Mouse (Mus musculus) MEL (cell line): Measurements from ENCODE around the gene Zfp719. TPM values are rescaled to one million over a fixed set of nuclear protein-coding genes. Genes with fewer than 3 reads are reported as not detected.

Source experiments
- DNase-seq: peaks from one replicate; pipeline ENCODE4 v3.0.0; 2011; ENCODE audit warnings: low read depth, low spot score
- H3K27ac ChIP-seq: 2 replicates; pipeline ENCODE4 v1.5.1; 2012; ENCODE audit warnings: low read depth, mild to moderate bottlenecking, control low read depth, low read length, moderate library complexity; ENCODE audit not compliant: control insufficient read depth
- H3K27me3 ChIP-seq, 2 experiments: fragments of 150-350 bp in 1 of 2; sonication (generic) in 1 of 2; 2 replicates each; pipeline ENCODE4 v1.6.1; 2012; ENCODE audit warnings: low read length in 2 of 2, mild to moderate bottlenecking in 2 of 2, improper control_type of control experiment in 1 of 2, moderate library complexity in 1 of 2; ENCODE audit not compliant: insufficient read depth in 2 of 2, control insufficient read depth in 1 of 2
- H3K36me3 ChIP-seq, 2 experiments: 2 replicates each; pipeline ENCODE4 v1.6.1; 2012 to 2014; ENCODE audit warnings: low read length in 2 of 2, improper control_type of control experiment in 1 of 2, inconsistent platforms in 1 of 2, mild to moderate bottlenecking in 1 of 2; ENCODE audit not compliant: insufficient read depth in 2 of 2, control insufficient read depth in 1 of 2
- H3K4me1 ChIP-seq, 2 experiments: fragments of 150-350 bp in 1 of 2; sonication (generic) in 1 of 2; 2 replicates each; pipeline ENCODE4 v1.6.1; 2012; ENCODE audit warnings: low read length in 2 of 2, improper control_type of control experiment in 1 of 2, mild to moderate bottlenecking in 1 of 2; ENCODE audit not compliant: insufficient read depth in 2 of 2, control insufficient read depth in 1 of 2
- H3K4me3 ChIP-seq, 2 experiments: fragments of 150-350 bp in 1 of 2; sonication (generic) in 1 of 2; 2 replicates each; pipeline ENCODE4 v1.5.1; 2012; ENCODE audit warnings: low read depth in 2 of 2, low read length in 2 of 2, mild to moderate bottlenecking in 2 of 2, moderate library complexity in 2 of 2, control low read depth in 1 of 2, improper control_type of control experiment in 1 of 2; ENCODE audit not compliant: control insufficient read depth in 1 of 2, insufficient read depth in 1 of 2
- H3K79me2 ChIP-seq: 2 replicates; pipeline ENCODE4 v1.6.1; 2012; ENCODE audit warnings: mild to moderate bottlenecking, low read length, moderate library complexity; ENCODE audit not compliant: control insufficient read depth, poor library complexity, insufficient read depth
- H3K9ac ChIP-seq: 2 replicates; pipeline ENCODE4 v1.6.1; 2012; ENCODE audit warnings: low read depth, mild to moderate bottlenecking, control low read depth, low read length, moderate library complexity; ENCODE audit not compliant: control insufficient read depth, poor library complexity, severe bottlenecking
- H3K9me3 ChIP-seq: fragments of 150-350 bp; sonication (generic); replicated peaks from 2 replicates; pipeline ENCODE4 v1.6.1; 2012; ENCODE audit warnings: mild to moderate bottlenecking, low read length, improper control_type of control experiment, moderate library complexity; ENCODE audit not compliant: insufficient read depth
- BHLHE40 ChIP-seq: IDR thresholded peaks from 2 replicates; pipeline ENCODE4 v1.6.1; 2012; ENCODE audit warnings: low read depth, mild to moderate bottlenecking, inconsistent platforms, low read length, improper control_type of control experiment, borderline replicate concordance
- CHD1 ChIP-seq: IDR thresholded peaks from 2 replicates; pipeline ENCODE4 v1.6.1; 2012; ENCODE audit warnings: low read depth, mild to moderate bottlenecking, inconsistent platforms, low read length, improper control_type of control experiment
- CHD2 ChIP-seq: IDR thresholded peaks from 2 replicates; pipeline ENCODE4 v1.6.1; 2011; ENCODE audit warnings: low read length, improper control_type of control experiment
- CTCF ChIP-seq, 3 experiments: IDR thresholded peaks in 2 of 3; conservative IDR thresholded peaks in 1 of 3; 2 replicates each; pipeline ENCODE4 v1.5.1; 2011 to 2012; ENCODE audit warnings: low read length in 3 of 3, low read depth in 2 of 3, mild to moderate bottlenecking in 2 of 3, improper control_type of control experiment in 1 of 3, inconsistent platforms in 1 of 3, mixed read lengths in 1 of 3, moderate library complexity in 1 of 3; ENCODE audit not compliant: control insufficient read depth in 1 of 3, insufficient read depth in 1 of 3, poor library complexity in 1 of 3, severe bottlenecking in 1 of 3
- ELF1 ChIP-seq: IDR thresholded peaks from 2 replicates; pipeline ENCODE4 v1.6.1; 2014; ENCODE audit warnings: low read depth, mild to moderate bottlenecking, inconsistent platforms, low read length, improper control_type of control experiment, moderate library complexity
- EP300 ChIP-seq, 2 experiments: IDR thresholded peaks; 2 replicates each; pipeline ENCODE4 v1.6.1; 2011; ENCODE audit warnings: improper control_type of control experiment in 2 of 2, low read length in 2 of 2, low read depth in 1 of 2, mild to moderate bottlenecking in 1 of 2
- ETS1 ChIP-seq: IDR thresholded peaks from 2 replicates; pipeline ENCODE4 v1.6.1; 2012; ENCODE audit warnings: low read depth, mild to moderate bottlenecking, inconsistent platforms, low read length, improper control_type of control experiment, moderate library complexity
- GABPA ChIP-seq: IDR thresholded peaks from 2 replicates; pipeline ENCODE4 v1.6.1; 2012; ENCODE audit warnings: low read depth, mild to moderate bottlenecking, inconsistent platforms, low read length, improper control_type of control experiment, moderate library complexity
- GATA1 ChIP-seq: IDR thresholded peaks from 2 replicates; pipeline ENCODE4 v1.6.1; 2011; ENCODE audit warnings: low read depth, low read length, improper control_type of control experiment
- JUND ChIP-seq: IDR thresholded peaks from 2 replicates; pipeline ENCODE4 v1.6.1; 2011; ENCODE audit warnings: low read depth, mild to moderate bottlenecking, improper control_type of control experiment, low read length
- MAX ChIP-seq: IDR thresholded peaks from 2 replicates; pipeline ENCODE4 v1.6.1; 2011; ENCODE audit warnings: low read length, improper control_type of control experiment
- NRF1 ChIP-seq: IDR thresholded peaks from 2 replicates; pipeline ENCODE4 v1.6.1; 2014; ENCODE audit warnings: low read depth, mild to moderate bottlenecking, inconsistent platforms, low read length, improper control_type of control experiment, moderate library complexity; ENCODE audit not compliant: poor library complexity, insufficient read depth, severe bottlenecking
- RCOR1 ChIP-seq: IDR thresholded peaks from 2 replicates; pipeline ENCODE4 v1.6.1; 2012; ENCODE audit warnings: low read depth, mild to moderate bottlenecking, inconsistent platforms, low read length, improper control_type of control experiment
- SIN3A ChIP-seq: IDR thresholded peaks from 2 replicates; pipeline ENCODE4 v1.6.1; 2012; ENCODE audit warnings: low read length, improper control_type of control experiment, inconsistent platforms
- SMC3 ChIP-seq: IDR thresholded peaks from 2 replicates; pipeline ENCODE4 v1.6.1; 2011; ENCODE audit warnings: low read depth, low read length, improper control_type of control experiment
- TAL1 ChIP-seq: IDR thresholded peaks from 2 replicates; pipeline ENCODE4 v1.6.1; 2012; ENCODE audit warnings: mild to moderate bottlenecking, inconsistent platforms, low read length, moderate library complexity, mixed read lengths
- USF1 ChIP-seq: IDR thresholded peaks from 2 replicates; pipeline ENCODE4 v1.6.1; 2014; ENCODE audit warnings: low read depth, mild to moderate bottlenecking, inconsistent platforms, low read length, improper control_type of control experiment, moderate library complexity
- USF2 ChIP-seq, 2 experiments: IDR thresholded peaks; 2 replicates each; pipeline ENCODE4 v1.6.1; 2011 to 2012; ENCODE audit warnings: improper control_type of control experiment in 2 of 2, low read length in 2 of 2, borderline replicate concordance in 1 of 2, inconsistent platforms in 1 of 2, low read depth in 1 of 2, mild to moderate bottlenecking in 1 of 2; ENCODE audit not compliant: insufficient read depth in 1 of 2
- ZC3H11A ChIP-seq: IDR thresholded peaks from 2 replicates; pipeline ENCODE4 v1.6.1; 2012; ENCODE audit warnings: low read depth, mild to moderate bottlenecking, inconsistent platforms, low read length, improper control_type of control experiment
- ZKSCAN1 ChIP-seq: IDR thresholded peaks from 2 replicates; pipeline ENCODE4 v1.6.1; 2012; ENCODE audit warnings: low read depth, mild to moderate bottlenecking, inconsistent platforms, low read length, improper control_type of control experiment, moderate library complexity
- ZMIZ1 ChIP-seq: IDR thresholded peaks from 2 replicates; pipeline ENCODE4 v1.6.1; 2012; ENCODE audit warnings: low read depth, mild to moderate bottlenecking, inconsistent platforms, low read length, improper control_type of control experiment, moderate library complexity
- ZNF384 ChIP-seq: IDR thresholded peaks from 2 replicates; pipeline ENCODE4 v1.6.1; 2012; ENCODE audit warnings: low read depth, mild to moderate bottlenecking, inconsistent platforms, low read length, improper control_type of control experiment
- polyA plus RNA-seq, 2 experiments: library from polyadenylated mRNA; stranded (reverse) in 1 of 2; unstranded in 1 of 2; fragments of >175 nt in 1 of 2; fragments of >200 nt in 1 of 2; gene quantifications; 2 replicates each; pipeline versions ENCODE4 v1.2.1 to v1.2.4; 2012; ENCODE audit warnings: low replicate concordance in 2 of 2, low read depth in 1 of 2; ENCODE audit not compliant: insufficient read length in 2 of 2, insufficient read depth in 1 of 2, missing spikeins in 1 of 2
- total RNA-seq: library from RNA; depleted of rRNA; stranded (reverse); fragments of 300-350 nt; gene quantifications from 2 replicates; pipeline ENCODE4 v1.2.3, GENCODE M21; 2012

Gene Zfp719
- total and polyA plus RNA-seq, 3 experiments = 1.9 to 5.5 TPM; not detected in 1

DNA sequence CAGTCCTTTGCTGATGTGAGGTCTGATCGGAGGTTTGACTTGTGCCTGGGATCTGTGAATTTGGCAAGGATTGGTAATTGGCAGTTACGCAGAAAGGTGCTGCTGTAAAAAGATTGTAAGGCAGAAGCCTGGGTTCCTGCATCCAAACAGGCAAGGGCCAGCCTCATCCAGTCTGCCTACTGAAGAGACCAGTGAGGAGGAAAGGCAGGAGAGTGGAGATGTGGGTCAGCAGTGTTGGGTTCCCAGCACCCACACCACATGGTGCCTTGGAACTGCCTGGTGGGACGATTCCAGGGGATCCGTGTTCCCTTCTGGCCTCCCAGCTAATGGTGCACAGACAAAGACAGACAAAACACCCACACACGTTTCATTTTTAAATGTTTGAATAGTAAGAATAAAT is 1.1 kb downstream of the Zfp719 start:
- no peak for TF ChIP-seq ETS1
- no peak for TF ChIP-seq CHD2
- no peak for TF ChIP-seq ZC3H11A
- TF ChIP-seq JUND = no peak
- no peak for TF ChIP-seq ZMIZ1
- no peak for TF ChIP-seq MAX
- TF ChIP-seq SMC3 = no peak
- TF ChIP-seq GATA1 = no peak
- TF ChIP-seq USF2 (IDR thresholded peaks at IDR 0.05; ENCODE audit: borderline replicate concordance in 1 of 2, insufficient read depth in 1 of 2, low read depth in 1 of 2, low read length in 2 of 2) = no peak
- TF ChIP-seq TAL1 = no peak
- TF ChIP-seq NRF1 = no peak
- no peak for TF ChIP-seq EP300 (IDR thresholded peaks at IDR 0.05; ENCODE audit: low read depth in 1 of 2, low read length in 2 of 2)
- no peak for TF ChIP-seq ZKSCAN1
- TF ChIP-seq CHD1 = no peak
- TF ChIP-seq GABPA = no peak
- no peak for TF ChIP-seq USF1
- TF ChIP-seq SIN3A = no peak
- TF ChIP-seq, all 39 proteins: peak for 0
- peak overlapping the region in 1 of 2 experiments; percentile 95; a peak in 2 of 4 replicates for H3K4me3 ChIP-seq
- no peaks in the 10 kb centered on the region; the same call in 1 of the 2 replicates for H3K9me3 ChIP-seq
- no peak overlapping the region for H3K9ac ChIP-seq
- no peak overlapping the region for H3K27ac ChIP-seq
- peaks cover 3% of the 10 kb centered on the region in 2 experiments; a peak in 3 of 4 replicates for H3K4me1 ChIP-seq
- no peaks in the 10 kb centered on the region for H3K27me3 ChIP-seq
- H3K79me2 ChIP-seq = peaks cover 20% of the 10 kb centered on the region
- peak; percentile 11 for DNase-seq
- no peaks in the 10 kb centered on the region; a peak in 1 of 4 replicates for H3K36me3 ChIP-seq

DNA sequence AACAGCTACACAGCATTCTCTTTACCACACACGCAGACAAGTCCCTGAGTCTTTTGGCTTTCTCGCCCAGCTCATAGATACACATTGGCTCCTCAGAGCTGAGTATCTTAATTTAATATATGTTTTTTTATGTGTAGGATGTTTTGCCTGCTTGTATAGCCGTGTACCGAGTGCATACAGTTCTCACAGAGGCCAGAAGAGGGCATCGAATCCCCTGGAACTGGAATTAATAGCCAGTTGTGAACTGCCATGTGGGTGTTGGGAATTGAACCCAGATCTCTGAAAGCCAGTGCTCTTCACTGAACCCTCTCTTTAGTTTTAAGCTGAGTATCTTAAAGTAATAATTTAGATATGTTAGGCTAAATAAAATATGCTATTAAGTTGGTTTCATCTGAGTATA is 5.4 kb downstream of the Zfp719 start:
- H3K9ac ChIP-seq = no peak overlapping the region
- TF ChIP-seq NRF1 = no peak
- no peak for TF ChIP-seq ELF1
- TF ChIP-seq MAX = no peak
- no peak for TF ChIP-seq BHLHE40
- no peak for TF ChIP-seq ZNF384
- TF ChIP-seq SMC3 = no peak
- no peak for TF ChIP-seq RCOR1
- TF ChIP-seq CTCF (IDR thresholded peaks at IDR 0.05 in 2 of 3, conservative IDR thresholded peaks at IDR 0.05 in 1 of 3; ENCODE audit: control insufficient read depth in 1 of 3, insufficient read depth in 1 of 3, low read depth in 2 of 3, low read length in 3 of 3, poor library complexity in 1 of 3, severe bottlenecking in 1 of 3) = peak in 2 of 3 experiments; percentile 5 to 6; a peak in 1 of 6 replicates
- DNase-seq = peak; percentile 18
- H3K27ac ChIP-seq = no peak overlapping the region
- no peak overlapping the region for H3K4me3 ChIP-seq
- peaks cover 3% of the 10 kb centered on the region in 2 experiments; a peak in 3 of 4 replicates for H3K4me1 ChIP-seq
- H3K36me3 ChIP-seq = peaks cover 0 to 20% of the 10 kb centered on the region in 2 experiments; a peak in 3 of 4 replicates
- H3K79me2 ChIP-seq = peaks cover 18% of the 10 kb centered on the region
- H3K27me3 ChIP-seq = no peaks in the 10 kb centered on the region
- H3K9me3 ChIP-seq = no peaks in the 10 kb centered on the region
